Mouse (Mus musculus) lung, postnatal 0 days (tissue): ENCODE data around the gene Irx4.

Source experiments
- CTCF ChIP-seq: IDR thresholded peaks from 2 replicates; pipeline ENCODE4 v1.5.1; 2016; ENCODE audit warnings: antibody characterized with exemption, mild to moderate bottlenecking
- EP300 ChIP-seq: IDR thresholded peaks from 2 replicates; pipeline ENCODE4 v1.6.1; 2016; ENCODE audit warnings: antibody characterized with exemption, mild to moderate bottlenecking, control low read depth

DNA sequence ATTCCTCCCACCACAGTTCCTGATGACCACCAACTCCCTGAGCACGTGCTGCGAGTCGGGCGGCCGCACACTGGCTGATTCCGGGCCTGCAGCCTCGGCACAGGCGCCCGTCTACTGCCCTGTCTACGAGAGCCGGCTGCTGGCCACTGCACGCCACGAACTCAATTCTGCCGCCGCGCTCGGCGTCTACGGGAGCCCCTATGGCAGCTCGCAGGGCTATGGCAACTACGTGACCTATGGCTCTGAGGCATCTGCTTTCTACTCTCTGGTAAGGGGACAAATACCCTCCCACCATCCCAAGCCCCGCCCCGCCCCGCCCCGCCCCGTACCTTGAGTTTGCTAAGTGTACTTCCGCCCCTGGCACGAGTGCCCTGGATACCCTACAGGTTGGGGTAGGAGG is 5.2 kb downstream of the Irx4 start:
- no peak for TF ChIP-seq CTCF
- no peak for TF ChIP-seq EP300
